Mouse (Mus musculus): ENCODE data around the gene Naa60.
"Not testable (repeated sequence)": the region's sequence is repeated elsewhere in the genome, so short reads cannot be mapped to it uniquely, and the experiment has no call there.

Naa60 gene

DNA sequence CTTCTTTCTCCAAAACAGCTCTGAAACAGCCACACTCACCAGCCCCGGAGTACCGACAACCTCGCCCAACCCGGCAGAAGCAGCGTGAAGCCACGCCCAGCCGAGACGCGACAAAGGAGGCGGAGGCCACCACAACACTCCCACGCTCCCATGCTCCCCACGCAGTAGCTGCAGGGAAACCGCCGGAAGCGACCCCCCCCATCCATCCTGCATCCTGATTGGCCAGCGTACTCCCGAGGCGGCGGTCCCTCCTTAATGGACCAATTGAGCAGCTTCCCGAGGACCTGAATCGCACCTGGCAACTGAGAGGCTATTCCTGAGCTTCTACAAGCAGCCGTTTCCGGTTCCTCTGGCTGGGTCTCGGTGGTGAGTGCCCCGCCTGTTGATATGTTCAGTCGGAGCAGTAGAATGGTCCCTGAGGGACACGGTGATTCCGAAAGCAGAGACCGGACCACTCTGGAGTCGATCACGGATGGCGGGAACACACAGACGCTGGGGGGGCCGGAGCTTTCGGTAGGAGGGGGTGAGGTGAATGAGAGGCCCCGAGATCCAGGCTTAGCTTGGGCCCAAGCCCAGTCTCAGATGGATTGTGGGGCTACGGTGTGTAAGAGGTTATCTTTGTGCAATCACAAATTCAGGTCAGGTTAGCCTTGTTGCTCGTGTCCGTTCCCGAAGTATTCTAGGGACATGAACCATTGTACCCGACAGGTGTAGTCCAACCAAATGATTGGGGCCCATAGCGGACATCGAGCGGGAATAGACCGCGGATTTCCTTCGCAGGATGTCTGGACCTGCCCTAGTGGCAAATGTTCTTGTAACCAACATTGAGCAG lies at the start of gene Naa60:
Gene Naa60, plus strand, starts transcription at position 160 of the 832 bp plus-strand sequence.
- peak; percentile 83 for DNase-seq (ENCODE audit: low spot score)

DNA sequence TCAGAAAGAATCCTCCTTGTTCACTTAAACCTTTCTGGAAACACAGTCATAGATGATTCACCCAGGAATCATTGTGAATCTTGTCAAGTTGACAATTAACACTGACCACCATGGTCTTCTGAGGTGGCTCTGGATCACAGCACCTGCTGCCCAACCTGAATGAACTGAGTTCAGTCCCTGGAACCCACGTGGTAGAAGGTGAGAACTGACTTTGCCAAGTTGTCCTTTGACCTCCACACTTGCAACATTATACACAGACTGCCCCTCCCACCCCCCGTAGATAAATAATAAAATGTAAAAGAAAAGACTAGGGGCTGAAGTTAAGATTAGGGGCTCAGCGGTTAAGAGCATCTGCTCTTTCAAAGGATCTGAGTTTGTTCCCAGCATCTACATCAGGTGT lies 44.2 kb upstream of the Naa60 start:
- no peak for DNase-seq (ENCODE audit: low spot score)

DNA sequence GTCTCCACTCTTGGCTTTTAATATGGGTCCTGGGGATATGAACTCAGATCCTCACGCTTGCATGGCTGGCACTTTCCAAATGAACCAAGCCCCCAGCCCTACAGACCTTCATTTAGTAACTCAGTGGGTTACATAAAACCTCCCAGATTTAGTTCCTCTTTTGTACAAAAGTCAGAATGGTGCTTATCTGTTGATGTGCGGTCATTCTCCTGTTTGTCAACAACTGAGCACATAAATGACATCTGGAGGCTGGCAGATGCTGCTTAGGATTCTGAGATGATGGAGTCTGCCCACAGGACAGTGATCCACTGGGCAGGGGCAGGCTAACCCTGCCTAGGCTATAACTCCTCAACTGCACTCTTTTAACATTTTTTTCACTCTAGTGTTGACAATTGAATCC lies 42.4 kb upstream of the Naa60 start:
- DNase-seq (ENCODE audit: low spot score) = no peak

DNA sequence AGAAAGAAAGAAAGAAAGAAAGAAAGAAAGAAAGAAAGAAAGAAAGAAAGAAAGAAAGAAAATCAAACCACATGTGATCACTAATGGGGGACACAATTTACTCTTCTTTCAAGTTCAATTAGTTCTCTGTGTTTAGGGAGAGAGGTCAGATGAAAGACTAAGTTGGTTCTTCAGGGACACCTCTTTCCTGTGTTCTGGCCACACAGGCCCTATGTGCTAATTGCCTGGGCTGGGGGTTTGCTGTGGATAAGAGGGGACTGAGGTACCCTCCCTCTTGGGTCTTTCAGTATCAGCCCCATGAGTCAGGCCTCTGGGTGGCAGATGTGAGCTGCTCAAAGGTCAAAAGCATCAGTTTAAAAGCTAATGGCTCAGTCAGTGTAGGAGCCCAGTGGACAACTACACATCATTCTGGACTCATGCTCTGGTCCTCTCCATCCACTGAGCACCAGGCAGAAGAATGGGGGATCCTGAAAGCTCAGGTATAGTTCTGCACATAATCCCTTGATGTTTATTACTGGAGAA lies 41.5 kb upstream of the Naa60 start, which contains the start of gene Olfr15:
Gene Olfr15, plus strand, starts transcription at position 291 of the 522 bp plus-strand sequence.
- DNase-seq (ENCODE audit: low spot score) = no peak

DNA sequence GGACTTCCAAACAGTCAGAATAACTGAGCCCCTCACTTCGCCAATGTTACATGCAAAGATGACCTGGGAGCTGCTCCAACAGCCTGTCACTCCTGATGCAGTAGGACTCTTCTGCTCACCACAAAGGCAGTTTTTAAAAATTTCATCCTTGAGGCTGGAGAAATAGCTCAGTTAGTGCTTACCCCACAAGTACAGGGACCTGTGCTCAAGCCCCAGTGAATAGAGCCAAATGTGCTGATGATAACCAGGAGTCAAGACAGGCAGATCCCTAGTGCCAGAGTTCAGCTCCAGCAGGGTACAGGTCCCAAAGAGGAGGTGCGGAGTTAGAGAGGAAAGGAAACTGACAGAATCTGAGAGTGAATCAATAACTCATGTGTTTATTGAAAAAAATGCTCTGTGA lies 36.7 kb upstream of the Naa60 start:
- no peak for DNase-seq (ENCODE audit: low spot score)

DNA sequence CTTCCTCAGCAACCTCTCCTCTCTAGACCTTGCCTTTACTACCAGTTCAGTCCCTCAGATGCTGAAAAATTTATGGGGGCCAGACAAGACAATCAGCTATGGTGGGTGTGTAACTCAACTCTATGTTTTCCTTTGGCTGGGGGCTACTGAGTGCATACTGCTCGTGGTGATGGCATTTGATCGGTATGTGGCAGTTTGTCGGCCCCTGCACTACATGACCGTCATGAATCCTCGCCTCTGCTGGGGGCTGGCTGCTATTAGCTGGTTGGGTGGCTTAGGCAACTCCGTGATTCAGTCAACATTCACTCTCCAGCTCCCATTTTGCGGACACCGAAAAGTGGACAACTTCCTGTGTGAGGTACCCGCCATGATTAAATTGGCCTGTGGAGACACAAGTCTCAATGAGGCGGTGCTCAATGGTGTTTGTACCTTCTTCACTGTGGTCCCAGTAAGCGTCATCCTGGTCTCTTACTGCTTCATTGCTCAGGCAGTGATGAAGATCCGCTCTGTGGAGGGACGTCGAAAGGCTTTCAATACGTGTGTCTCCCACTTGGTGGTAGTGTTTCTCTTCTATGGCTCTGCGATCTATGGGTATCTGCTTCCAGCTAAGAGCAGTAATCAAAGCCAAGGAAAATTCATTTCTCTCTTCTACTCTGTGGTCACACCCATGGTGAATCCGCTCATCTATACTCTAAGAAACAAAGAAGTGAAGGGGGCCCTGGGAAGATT lies 32.9 kb upstream of the Naa60 start:
- DNase-seq (ENCODE audit: low spot score) = no peak

DNA sequence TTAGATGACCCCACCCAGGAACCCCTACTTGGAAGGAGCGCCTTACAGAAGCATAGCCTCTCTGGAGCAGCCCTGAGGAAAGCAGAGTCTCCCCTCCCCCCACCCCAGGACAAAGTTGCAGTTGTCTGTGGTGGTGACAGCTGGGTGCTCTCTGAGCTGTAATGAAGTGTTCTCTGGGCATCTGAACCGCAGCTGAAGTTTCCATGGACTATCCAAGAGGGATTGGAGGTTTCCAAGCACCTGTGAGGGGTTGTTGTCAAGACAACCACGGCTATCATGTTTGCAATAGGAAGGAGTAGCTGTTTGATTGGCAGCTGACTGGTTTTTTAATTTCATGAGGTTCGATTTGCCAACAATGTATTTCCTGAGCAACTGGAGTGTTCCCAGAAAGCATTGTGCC lies 29.2 kb upstream of the Naa60 start:
- DNase-seq (ENCODE audit: low spot score) = no peak

DNA sequence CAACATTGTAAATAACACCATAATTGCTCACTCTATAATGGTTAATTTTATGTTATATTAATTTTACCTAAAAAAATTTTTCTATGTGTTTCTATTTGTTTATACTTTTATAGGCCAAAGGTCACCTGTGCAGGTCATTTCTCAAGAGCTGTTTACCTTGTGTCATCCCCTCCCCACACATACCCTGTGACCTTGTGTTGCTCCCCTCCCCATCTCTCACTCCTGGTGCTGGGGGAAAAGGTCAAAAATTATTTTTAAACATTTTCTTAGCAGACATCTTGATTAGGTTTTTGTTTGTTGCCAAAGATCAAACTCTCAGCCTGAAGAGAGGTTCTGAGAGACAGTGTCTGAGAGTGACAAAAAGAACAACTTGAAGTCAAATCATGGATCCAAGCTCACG lies 28.4 kb upstream of the Naa60 start:
- DNase-seq (ENCODE audit: low spot score) = no peak

DNA sequence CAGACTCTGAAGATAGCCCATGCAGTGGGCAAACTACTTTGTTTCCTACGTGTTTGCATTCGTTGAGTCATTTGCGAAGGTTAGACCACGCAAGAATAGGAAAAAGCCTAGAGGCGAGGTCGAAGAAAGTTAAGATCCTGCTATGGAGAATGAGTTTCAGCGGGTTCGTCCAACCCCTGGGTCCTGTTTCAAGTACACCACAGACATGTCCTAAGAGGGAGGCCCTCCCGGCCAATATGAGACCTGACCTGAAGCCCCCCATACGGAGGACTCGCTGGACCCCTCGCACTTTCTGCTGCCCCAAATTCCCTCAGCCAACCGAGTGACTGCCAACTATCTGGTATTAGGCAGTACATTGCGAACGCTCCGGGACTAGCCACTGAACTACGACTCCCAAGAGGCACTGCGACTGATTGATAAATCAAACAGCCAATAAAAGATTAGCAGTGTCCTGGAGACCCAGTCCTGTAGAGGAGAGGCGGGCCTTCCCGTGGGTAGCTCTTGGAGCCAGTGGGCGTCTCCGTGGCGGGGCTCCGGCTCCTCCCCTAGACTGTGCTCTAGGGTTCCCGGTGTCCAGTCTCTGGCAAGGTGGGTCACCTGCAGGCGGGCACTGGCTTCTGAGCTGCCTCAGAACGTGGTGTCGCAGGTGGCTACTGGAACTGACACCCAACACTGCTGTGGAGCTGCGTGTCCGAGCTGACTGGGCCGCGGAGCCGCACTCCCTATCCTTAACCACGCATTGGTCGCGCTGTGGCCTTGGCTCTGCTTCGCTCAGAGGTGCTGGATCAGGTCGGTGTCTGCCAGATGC lies 25.3 kb upstream of the Naa60 start, which contains the start of gene Zfp174:
Gene Zfp174, plus strand, starts transcription at position 558 of the 808 bp plus-strand sequence.
- DNase-seq (ENCODE audit: low spot score) = peak; percentile 95

DNA sequence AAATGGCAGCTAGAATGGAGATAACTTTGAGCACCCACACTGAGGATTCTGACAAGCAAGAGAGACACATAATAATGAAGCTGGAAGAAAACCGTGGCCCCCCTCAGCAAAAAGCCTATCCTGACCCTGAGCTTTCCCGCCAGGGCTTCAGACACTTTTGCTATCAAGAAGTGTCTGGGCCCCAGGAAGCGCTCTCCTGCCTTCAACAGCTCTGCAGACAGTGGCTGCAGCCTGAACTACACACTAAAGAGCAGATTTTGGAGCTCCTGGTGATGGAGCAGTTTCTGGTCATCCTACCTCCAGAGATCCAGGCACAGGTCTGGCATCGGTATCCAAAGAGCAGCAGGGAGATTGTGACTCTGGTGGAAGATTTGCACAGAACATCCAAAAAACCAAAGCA lies 24.3 kb upstream of the Naa60 start:
- no peak for DNase-seq (ENCODE audit: low spot score)

DNA sequence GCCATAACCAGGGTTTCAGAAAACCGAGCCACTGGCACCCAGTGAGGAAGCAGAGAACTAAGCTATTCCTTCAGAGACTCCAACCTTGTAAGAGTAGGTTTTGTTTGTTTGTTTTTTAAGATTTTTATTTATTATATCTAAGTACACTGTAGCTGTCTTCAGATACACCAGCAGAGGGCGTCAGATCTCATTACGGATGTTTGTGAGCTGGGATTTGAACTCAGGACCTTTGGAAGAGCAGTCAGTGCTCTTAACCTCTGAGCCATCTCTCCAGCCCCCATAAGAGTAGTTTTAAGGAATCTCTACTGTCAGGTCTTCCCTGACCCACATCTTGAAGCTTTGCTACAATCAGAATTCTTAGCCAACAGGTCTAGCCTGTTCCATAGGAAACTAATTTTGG lies 23.8 kb upstream of the Naa60 start:
- no peak for DNase-seq (ENCODE audit: low spot score)

DNA sequence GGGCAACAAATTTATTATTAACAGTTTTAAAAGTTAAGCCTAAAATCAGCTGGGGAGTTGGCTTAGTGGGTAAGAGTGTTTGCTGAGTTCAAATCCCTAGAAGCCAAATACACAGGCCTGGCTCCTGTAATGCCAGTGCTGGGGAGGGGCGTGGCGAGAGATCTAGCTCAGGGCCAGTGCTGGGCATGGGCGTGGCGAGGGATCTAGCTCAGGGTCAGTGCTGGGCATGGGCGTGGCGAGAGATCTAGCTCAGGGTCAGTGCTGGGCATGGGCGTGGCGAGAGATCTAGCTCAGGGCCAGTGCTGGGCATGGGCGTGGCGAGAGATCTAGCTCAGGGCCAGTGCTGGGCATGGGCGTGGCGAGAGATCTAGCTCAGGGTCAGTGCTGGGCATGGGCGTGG lies 20.9 kb upstream of the Naa60 start:
- DNase-seq (ENCODE audit: low spot score) = not testable (repeated sequence)

DNA sequence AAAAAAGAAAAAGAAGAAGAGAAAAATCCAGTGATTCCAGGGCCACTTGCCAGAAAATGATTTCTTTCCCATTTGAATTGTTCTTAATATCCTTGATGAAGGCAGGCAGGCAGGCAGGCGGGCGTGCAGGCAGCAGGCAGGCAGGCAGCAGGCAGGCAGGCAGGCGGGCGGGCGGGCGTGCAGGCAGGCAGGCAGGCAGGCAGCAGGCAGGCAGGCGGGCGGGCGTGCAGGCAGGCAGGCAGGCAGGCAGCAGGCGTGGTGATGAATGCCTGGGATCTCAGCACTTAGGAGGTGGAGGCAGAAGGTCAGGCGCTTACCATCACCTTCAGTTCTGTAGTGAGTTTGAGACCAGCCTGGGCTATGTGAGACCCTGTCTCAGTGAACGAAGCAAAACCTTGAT lies 19.6 kb upstream of the Naa60 start:
- no peak for DNase-seq (ENCODE audit: low spot score)

DNA sequence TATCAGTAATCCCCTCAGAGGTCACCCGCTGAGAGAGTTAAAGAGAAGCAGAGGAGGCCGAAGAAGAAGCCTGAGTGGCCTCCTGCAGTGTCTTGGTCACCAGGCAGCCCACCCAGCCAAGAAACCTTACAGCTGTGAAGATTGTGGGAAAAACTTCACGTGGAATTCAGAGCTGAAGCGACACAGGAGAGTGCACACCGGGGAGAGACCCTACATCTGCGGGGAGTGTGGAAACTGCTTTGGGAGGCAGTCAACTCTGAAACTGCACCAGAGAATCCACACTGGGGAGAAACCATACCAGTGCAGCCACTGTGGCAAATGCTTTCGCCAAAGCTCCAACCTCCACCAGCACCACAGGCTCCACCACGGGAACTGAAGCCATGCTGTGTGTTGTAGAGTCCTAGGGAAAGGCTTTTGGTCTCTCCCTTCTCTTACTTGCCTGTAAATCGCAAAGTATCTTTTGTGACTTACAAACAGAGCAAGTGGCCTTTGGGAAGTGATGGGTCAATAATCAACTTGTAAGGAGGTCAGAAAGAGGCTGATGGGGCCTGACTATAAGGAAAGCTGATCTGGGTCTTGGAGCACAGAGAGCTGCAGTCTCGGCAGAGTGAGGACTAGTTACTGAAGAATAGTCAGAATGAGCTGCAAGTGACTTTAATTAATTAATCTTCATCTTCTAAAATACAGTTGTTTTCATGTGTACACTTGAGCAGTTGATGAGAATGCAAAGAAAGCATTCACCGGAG lies 17.6 kb upstream of the Naa60 start:
- DNase-seq (ENCODE audit: low spot score) = no peak

DNA sequence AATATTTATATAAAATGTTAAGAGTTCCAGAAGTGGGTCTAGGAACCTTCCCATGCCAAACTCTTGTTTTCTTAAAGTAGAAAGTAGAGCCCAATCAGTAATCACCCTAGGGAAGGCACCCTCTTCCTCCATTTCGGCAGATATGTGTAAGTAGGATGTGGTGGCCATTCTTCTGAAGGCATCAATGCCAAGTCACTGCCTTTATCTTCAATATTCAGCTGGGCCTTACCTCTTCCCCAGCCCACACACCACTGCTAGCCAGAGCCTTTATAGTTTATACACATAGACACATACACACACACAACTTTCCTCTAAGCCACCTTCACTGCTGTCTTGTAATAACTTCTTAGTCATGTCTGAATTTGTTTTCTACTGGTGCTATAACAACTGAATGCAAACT lies 16.4 kb upstream of the Naa60 start:
- no peak for DNase-seq (ENCODE audit: low spot score)

DNA sequence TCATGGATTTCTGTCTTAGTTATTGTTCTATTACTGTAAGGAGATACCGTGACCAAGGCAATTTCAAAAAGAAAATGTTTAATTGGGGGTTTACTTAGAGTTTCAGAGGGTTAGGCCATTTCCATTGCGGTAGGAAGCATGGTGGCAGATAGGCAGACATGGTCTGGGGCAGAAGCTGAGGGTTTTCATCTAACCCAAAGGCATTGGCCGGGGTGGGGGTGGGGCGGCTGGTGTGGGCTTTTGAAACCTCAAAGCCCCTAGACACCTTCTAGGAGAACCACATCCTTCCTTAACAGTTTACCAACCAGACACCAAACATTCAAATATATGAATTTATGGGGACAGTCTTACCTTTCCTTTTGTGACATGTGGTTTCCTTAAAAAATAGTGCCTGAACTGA lies 12.9 kb upstream of the Naa60 start:
- no peak for DNase-seq (ENCODE audit: low spot score)

DNA sequence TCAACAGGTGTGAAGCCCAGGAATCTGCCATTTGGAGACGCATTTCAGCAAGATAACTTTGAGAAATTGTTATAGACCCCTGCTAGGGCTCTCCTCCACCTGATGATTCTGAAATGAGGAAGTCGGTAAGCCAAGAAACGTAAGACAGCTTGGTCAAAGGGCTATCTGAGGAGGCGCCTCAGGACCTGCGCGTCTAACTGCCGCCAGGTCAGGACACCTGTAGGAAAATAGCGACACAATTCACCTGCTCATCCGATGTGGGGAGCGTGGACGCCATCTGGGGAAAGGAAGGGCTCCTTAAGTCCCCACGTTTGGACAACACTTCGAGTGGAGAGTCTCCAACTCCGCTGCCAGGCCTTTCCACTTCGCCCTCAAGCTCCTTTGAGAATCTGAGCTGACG lies 360 bp upstream of the Naa60 start:
- DNase-seq (ENCODE audit: low spot score) = no peak

DNA sequence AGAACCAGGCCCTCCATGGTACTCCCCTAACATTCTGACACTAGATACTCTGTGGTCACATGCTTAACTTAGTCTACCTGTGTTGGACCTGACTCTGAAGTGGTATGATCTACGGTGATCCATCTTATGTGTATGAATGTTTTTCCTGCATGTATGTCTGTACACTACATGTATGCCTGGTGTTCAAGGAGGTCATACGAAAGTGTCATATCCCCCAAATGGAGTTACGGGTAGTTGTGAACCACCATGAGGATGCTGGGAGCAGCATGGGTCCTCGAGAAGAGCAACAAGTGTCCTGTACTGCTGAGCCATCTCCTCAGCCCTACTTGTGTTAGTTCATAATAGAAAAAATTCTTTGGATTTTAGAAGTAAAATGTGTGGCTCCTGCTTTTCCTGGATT lies 4.2 kb downstream of the Naa60 start:
- DNase-seq (ENCODE audit: low spot score) = no peak

DNA sequence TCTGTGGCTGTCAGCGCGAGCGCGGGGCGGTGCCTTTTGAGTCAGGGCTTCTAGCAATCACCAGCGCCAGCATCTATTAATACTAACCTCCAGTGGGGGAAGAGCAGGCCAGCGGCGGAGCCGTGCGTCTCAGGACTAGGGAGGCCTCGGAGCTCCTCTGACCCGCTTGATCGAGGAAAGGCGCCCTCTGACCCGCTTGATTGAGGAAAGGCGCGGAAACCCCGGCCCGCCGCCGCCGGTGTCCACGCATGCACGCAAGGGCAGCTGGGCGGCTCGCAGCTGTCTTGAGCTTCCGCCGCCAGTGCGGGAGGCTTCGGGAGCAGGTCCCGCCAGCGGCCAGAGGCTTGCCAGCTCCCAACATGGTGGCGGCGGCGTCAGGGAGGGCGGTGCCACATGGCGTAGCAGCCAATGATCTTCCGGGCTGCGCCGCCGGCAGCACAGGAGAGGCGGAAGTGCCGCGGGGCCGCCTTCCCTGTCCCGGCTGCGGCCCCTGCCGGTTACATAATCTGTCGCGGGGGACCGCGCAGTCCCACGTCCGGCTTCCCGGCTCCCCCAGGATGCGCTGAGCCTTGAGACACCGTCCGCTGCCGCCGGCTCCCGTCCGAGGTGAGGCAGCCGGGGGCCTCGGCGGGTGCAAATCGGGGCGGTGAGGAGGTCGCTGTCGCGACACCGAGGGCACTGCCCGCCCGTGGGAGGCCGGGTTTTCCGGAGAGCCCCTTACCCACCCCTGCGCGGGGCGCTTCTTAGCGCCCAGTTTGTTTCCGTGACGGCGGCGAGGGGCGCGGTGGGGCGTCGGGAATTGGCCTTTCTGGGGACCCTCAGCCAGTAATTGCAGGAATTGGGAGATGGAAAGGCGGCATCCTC lies 12.3 kb downstream of the Naa60 start, which contains the start of the genes Zfp597 and Gm20695:
Gene Zfp597, minus strand, starts transcription at position 361 of the 864 bp plus-strand sequence.
Gene Gm20695, plus strand, starts transcription at position 448 of the 864 bp plus-strand sequence.
- peak; percentile 92 for DNase-seq (ENCODE audit: low spot score)

DNA sequence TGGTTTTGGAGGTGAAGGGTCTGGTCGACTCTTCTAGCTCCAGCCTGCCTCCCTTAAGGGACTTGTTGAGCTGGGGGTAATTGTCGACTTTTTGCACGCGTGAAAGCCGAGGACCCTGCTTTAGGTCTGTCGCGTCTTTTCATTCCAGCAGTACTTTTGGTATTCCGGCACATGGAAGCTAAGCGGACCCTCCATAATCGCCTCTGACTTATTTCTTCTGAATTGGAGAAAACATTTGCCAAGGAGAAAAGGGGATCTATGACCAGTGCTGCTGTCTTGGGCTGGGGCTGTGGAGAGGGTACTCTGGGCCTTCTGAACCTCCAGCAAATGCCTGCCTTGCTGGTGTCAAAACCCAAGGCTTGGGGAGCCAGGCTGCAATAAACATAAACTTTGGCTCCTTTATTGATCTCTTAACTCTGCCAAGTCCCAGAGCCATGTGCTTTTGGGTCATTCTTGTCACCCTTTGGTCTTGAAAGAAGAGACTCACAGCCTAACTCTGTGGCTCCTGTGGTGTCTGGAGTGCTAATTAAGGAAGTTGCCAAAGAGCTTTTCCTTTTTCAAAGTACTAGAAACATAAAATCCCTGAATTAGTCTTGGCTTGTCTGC lies 13.0 kb downstream of the Naa60 start:
- DNase-seq (ENCODE audit: low spot score) = peak; percentile 15
